Mouse (Mus musculus) R1 (cell line): ENCODE results near the gene Lgr5.

Experiments
- DNase-seq: peaks from one replicate; pipeline ENCODE4 v3.0.0-alpha.2; 2018; ENCODE audit warnings: low read depth, low spot score

Gene Lgr5

DNA sequence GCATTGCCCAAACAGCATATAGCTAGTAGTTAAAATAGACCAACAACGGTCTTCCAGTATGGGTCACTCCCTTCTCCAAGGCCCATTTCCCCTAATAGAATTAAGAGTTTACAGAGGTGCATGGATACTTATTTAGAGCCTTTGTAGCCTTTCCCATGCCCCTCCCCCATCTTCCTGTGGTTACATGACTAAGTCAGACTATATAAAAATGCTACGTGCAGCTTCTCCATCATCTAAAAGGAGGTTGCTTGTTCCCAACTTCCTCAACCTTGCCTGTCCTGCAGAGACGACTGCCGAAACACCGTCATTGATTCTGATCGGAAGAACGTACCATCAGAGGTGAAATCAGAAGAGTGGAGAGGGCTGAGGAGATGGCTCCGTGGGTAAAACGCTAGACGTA lies 82.4 kb downstream of the Lgr5 start:
- DNase-seq, result no peak

- DNase-seq, result no peak
Observed at GRCm38 (mm10) chr10:115493778-115494141, 93.8 kb downstream of the Lgr5 start.

DNA sequence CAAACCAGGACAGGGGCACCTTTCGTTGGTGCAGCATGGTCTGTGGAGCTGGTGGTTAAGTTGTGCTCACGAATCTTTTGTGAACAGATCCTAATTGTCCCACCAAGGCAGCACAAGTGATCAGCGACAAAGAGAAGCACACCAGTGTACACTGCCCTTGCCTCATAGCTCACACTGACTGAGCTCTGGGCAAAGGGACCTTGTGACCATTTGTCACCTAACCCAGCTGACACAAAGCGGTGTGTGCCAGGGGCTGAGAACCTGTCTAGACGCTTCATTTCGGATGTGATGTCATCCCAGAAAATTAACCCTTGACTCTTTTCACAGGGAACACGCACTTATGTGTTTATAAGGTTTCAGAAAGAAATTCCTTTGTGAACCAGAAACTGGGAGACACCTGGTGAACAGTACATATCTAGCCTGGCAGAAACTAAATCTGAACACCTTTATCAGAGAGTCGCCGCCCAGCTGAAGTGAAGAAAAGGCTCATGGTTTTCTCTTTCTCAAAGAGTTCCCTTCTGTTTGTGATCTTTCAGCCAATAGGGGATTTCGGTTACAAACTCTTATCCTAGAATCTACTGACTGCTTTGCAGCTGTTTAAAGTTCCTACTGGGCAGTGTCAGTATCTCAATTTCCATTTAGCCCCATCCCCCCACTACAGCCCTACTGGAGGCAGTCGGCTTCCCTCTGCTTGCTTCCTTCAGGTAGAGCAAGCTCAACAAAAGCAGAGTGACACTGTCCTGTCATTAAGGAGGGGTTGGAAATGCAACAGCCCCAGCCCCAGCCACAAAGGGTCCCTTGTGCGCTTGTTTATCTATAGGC lies 94.4 kb downstream of the Lgr5 start:
- DNase-seq, result no peak

- DNase-seq, result peak; percentile 28
Observed at GRCm38 (mm10) chr10:115491803-115492510, 95.6 kb downstream of the Lgr5 start.

GRCm38 (mm10) chr10:115485602-115486001 lies 102.0 kb downstream of the Lgr5 start:
- no peak for DNase-seq

- DNase-seq, result no peak
Observed at GRCm38 (mm10) chr10:115484660-115485059, 102.9 kb downstream of the Lgr5 start.

DNA sequence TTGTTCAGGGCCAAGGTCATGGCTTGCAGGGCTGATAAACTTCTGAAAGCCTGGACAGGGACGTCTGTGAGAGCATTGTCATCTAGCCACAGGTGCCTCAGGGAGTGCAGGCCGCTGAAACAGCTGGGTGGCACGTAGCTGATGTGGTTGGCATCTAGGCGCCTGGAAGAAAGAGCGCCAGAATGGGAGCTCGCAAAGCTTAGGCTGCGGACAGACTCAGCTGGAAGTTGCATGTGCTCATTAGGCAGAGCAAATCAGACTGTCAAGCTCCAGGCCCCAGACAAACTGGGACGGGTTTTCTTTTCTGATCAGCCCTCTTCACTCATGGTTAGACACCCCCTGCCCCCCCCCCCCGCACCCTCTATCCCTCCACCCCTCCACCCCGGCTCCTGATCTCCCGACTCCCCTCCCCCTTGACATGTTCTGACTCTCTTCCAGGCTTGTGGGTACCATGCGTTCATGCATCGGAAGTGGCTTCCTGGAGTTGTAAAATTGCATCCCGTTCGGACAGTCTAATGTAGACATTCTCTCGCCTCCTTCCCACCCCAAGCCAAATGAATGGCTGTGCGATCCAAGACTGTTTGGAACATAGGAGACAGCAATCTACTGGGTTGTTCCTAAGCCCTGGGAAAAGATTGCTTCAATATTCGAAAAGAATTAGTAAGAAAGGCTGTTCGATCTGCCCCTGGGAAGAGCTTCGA lies 109.0 kb downstream of the Lgr5 start:
- DNase-seq, result no peak

DNA sequence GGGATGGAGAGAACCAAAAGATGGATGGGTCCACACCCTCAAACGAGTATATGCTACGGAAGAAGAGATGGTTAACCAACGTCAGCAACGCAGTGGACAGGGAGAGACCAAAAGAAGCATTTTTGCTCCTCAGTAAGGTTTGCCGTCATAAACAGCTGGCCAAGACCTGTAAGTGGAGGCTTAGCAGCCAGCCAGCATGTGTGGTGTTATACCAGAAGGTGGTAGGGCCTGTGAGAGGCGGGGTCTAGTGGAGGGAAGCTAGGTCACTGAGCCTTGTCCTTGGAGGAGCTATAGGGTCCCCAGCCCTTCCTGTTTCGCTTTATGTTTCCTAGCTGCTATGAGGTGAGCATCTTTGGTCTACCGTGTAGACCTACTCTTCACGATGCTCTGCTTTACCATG lies 111.1 kb downstream of the Lgr5 start:
- DNase-seq, result no peak

- peak; percentile 77 for DNase-seq
Observed at GRCm38 (mm10) chr10:115475000-115475550, 112.5 kb downstream of the Lgr5 start.

DNA sequence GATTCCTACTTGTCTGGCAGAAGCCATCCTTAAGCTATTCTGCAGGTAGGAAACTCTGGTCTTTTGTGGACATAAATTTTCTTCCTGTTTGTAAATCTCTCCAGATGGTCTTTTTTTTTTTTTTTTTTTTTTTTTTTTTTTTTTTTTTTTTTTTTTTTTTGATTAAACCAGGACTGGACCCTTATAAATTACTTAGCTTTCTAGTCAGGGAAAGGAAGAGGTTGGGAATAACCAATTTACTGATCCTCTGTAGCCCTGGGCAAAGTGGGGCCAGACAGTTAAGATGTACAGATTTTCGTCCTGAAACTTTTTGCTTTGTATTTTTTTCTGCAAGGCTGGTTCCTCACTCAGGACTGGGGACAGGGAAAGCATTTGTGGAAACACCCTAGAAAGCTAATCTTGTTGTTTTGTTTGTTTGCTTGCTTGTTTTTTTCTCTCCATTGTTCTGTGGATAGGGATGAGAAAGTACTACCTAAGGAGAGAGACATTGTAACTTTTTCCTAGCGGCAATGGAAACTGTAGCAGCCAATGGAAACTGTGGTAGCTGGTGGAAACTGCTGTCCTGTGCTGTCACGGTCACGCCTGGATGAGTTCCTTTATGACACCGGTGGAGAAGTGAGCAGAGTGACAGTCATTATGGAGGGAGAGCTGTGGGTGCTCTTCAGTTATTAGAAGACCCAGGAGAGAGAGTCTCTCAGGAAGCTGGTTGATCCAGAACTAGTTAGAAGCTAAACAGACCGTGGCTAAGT lies 114.2 kb downstream of the Lgr5 start:
- no peak for DNase-seq

GRCm38 (mm10) chr10:115470621-115471334 lies 116.8 kb downstream of the Lgr5 start:
- DNase-seq, result no peak

DNA sequence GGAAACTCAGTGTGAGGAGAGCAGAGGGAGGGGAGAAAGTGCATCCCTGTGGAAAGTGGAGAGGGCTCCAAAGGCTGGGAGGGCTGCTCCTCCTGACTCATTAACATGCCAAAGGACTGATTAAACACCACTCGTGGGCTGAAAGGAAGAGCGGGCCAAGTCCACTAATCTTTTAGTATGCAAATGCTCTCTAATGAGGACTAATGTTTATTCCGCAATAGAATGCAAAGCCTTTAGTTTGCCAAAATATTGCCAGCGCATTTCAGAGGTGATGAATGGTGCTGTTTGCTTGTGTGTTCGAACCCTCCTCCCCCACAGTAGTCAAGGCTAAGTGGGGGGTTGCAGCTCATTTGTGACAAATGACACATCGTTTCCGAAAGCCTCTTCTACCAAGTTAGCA lies 118.5 kb downstream of the Lgr5 start:
- DNase-seq, result peak; percentile 80

- DNase-seq, result no peak
Observed at GRCm38 (mm10) chr10:115468632-115469031, 118.9 kb downstream of the Lgr5 start.

- no peak for DNase-seq
Observed at GRCm38 (mm10) chr10:115467985-115468384, 119.6 kb downstream of the Lgr5 start.

- DNase-seq, result no peak
Observed at GRCm38 (mm10) chr10:115465778-115466177, 121.8 kb downstream of the Lgr5 start.

- no peak for DNase-seq
Observed at GRCm38 (mm10) chr10:115465072-115465471, 122.5 kb downstream of the Lgr5 start.

DNA sequence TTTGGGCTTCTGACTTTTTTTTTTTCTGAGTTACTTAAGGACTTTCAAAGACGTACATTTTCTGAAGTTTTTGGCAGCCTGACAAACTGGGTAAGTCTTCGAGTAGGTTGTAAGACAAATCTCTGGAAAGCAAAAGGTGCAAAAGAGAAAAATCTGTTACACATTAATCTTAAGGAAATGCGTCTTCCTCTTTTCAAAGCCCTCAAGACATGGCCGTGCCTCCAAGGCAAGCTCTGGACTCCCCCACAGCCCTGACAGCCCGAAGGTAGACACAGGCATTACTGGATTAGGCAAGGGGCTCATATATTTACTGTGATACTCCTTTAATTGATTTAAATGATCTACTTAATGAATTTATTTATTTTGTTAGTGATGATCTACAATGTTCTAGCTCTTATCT lies 124.9 kb downstream of the Lgr5 start:
- DNase-seq, result no peak

DNA sequence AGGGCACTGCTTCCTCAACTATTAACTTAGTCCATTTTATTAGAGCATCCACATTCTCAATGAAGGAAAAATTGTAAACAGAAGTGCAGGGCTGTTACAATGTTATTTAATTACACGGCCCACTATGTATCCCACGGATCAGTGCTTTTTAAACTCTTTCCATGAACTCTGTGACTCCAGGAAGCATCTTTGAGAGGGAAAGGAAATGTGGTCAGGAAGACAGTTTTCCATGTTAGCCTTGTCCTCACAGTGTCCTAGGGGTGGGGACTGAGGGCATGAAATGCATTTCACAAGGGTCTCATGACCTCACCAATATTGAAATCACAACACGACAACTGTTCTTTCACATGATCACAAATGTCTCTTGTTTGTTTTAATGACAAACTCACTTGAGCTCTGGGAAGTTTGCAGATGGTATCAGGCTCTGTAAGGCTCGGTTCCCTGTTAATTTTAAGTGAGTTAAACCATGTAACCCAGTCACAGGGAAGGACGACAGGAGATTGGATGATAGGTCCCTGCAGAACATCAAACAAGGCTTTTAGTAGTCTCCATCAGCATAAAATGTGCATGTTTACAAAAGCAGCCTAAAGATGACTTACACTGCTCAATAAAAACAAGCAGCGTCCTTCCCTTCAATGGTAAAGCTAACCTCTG lies 130.1 kb downstream of the Lgr5 start:
- DNase-seq, result no peak

DNA sequence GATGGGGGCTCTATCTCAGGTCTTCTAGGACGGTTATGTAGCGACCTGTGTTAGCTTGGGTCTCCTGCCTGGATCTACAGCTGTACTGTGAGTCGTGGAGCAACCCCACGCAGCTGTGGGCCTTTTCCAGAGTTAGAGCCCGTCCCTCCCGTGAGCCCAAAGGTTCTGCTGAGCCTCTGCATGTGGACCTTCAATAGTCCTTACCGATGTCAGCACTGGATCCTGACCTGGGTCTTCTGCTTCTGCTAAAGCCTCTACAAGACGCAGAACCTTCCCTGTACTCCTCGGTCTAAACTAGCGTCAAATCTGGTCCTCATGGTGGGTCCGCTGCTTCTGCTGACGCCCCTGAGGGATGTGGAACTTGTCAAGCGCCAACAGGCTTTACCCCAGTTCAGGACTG lies 139.0 kb downstream of the Lgr5 start:
- DNase-seq, result no peak

DNA sequence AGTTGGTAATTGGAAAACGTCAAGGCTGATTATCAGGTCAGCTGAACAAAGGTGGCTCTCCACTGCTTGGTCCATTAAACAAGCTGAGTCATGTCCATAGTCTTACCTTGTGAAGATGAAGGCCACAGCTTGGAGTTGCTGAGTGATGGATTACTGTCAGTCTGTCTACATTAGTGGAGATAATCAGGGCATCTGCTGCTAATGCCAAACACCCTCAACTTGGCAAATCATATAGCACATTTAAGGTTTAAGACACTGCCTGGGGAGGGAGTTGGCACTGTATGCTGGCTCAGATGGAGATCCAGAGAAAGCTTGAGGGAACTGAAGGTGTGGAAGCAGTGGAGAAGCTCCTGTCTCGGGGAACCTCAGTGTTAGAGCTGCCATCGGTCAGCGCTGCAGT lies 150.3 kb downstream of the Lgr5 start:
- DNase-seq, result no peak
